Mouse (Mus musculus): ENCODE results near the gene Phf3. TPM values are rescaled to one million over a fixed set of nuclear protein-coding genes. Genes with fewer than 3 reads are reported as not detected.
"Not testable (repeated sequence)": the region's sequence is repeated elsewhere in the genome, so short reads cannot be mapped to it uniquely, and the experiment has no call there.

Gene Phf3
- total RNA-seq, 2 experiments from 2014 or later: 91.9 to 94.4 TPM

GRCm38 (mm10) chr1:30772851-30773250 is 100.9 kb downstream of the Phf3 start:
- DNase-seq (ENCODE audit: low spot score in 2 of 2): no peak

- no peak for DNase-seq (ENCODE audit: low spot score in 2 of 2)
These were observed 101.9 kb downstream of the Phf3 start for GRCm38 (mm10) chr1:30771772-30772171.

- not testable (repeated sequence) for DNase-seq (ENCODE audit: low spot score in 2 of 2)
These were observed 103.1 kb downstream of the Phf3 start for GRCm38 (mm10) chr1:30770599-30770998.

- no peak for DNase-seq (ENCODE audit: low spot score in 2 of 2)
These were observed 116.9 kb downstream of the Phf3 start for GRCm38 (mm10) chr1:30756794-30757193.

DNA sequence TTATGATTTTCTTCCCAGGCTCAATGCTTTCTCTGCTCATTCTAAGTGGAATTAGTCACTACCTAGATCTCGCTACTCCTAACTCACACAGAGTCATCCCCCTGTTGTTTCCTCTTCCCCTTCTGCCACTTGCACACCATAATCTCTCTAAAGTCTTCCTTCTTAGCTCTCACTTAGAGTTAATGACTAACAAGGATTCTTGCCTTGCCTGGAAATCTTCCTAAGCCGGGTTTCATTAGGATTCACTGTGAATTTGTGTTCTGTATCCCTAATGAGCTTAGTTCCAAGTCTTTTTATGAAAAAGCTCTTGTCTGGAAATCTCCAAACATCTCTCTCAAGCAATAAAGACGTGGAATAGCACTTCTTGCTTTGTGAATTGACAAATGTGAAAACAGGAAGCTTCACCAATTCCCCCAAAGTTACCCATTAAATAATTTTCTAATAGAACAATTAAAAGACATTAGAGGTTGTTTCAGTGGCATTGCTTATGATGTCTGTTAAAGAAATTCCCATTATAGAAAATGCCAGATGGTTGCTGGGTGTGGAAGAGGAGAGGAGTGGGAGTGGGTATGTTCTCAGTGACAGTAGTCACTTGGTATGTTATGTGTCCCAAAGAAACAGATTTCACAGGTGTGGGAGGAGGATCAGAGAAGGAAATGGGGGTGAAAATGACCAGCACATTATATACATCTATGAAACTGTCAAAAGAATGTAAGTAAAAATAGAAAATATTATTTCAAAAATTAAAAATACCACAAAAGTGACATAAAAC is 118.1 kb downstream of the Phf3 start:
- peak; percentile 21 for DNase-seq (ENCODE audit: low spot score in 2 of 2)

Other genes with a start within 250 kb of the Phf3 start
- not detected for gene AC153137.1, start 104.0 kb upstream of the Phf3 start, total RNA-seq (2021)